Mouse (Mus musculus) forebrain, embryonic 13.5 days (tissue): ENCODE measurements around the gene Rab19. TPM values are rescaled to one million over a fixed set of nuclear protein-coding genes. Genes with fewer than 3 reads are reported as not detected.

Source experiments
- ATAC-seq: fragments of 200-750 bp; cut with Nextera tagmentation; 2 replicates; pipeline ENCODE4 v1.8.0; 2017
- H3K27ac ChIP-seq: fragments of 300-500 bp; sonication (generic); 2 replicates; pipeline ENCODE4 v1.5.1; 2015; ENCODE audit warnings: inconsistent platforms, mild to moderate bottlenecking, moderate library complexity
- H3K27me3 ChIP-seq: fragments of 300-500 bp; sonication (generic); 2 replicates; pipeline ENCODE4 v1.6.1; 2015; ENCODE audit warnings: mild to moderate bottlenecking, inconsistent platforms
- H3K36me3 ChIP-seq: fragments of 300-500 bp; sonication (generic); 2 replicates; pipeline ENCODE4 v1.6.1; 2015; ENCODE audit warnings: mild to moderate bottlenecking, inconsistent platforms; ENCODE audit not compliant: poor library complexity, severe bottlenecking
- H3K4me1 ChIP-seq: fragments of 300-500 bp; sonication (generic); 2 replicates; pipeline ENCODE4 v1.6.1; 2015; ENCODE audit warnings: inconsistent platforms
- H3K4me2 ChIP-seq: fragments of 300-500 bp; sonication (generic); 2 replicates; pipeline ENCODE4 v1.6.1; 2015; ENCODE audit warnings: inconsistent platforms, mild to moderate bottlenecking, moderate library complexity
- H3K4me3 ChIP-seq: fragments of 300-500 bp; sonication (generic); 2 replicates; pipeline ENCODE4 v1.5.1; 2015; ENCODE audit warnings: mild to moderate bottlenecking, inconsistent platforms
- H3K9ac ChIP-seq: fragments of 300-500 bp; sonication (generic); 2 replicates; pipeline ENCODE4 v1.6.1; 2015; ENCODE audit warnings: mild to moderate bottlenecking, inconsistent platforms
- H3K9me3 ChIP-seq: fragments of 300-500 bp; sonication (generic); replicated peaks from 2 replicates; pipeline ENCODE4 v1.6.1; 2016; ENCODE audit warnings: inconsistent platforms
- WGBS: fragments of 180-500 bp; shearing (Covaris S2); methylation state at CpG from one replicate; pipeline ENCODE4 v1.1.7; 2015; 5-methylcytosine and 5-hydroxymethylcytosine counted together
- polyA plus RNA-seq: library from polyadenylated mRNA; unstranded; fragments of >200 nt; fragmentation: Nextera tagmentation; extraction: Ambion mirVana; gene quantifications from 2 replicates; pipeline ENCODE4 v1.2.1, GENCODE M21; 2015

Rab19 gene
- polyA plus RNA-seq: 0.29 and 0.31 TPM in 2 replicates

GRCm38 (mm10) chr6:39381125-39381880 lies at the start of gene Rab19:
Gene Rab19 (plus strand): TSS chr6:39381175.
- H3K9ac ChIP-seq: no peak within 1 kb of the TSS

DNA sequence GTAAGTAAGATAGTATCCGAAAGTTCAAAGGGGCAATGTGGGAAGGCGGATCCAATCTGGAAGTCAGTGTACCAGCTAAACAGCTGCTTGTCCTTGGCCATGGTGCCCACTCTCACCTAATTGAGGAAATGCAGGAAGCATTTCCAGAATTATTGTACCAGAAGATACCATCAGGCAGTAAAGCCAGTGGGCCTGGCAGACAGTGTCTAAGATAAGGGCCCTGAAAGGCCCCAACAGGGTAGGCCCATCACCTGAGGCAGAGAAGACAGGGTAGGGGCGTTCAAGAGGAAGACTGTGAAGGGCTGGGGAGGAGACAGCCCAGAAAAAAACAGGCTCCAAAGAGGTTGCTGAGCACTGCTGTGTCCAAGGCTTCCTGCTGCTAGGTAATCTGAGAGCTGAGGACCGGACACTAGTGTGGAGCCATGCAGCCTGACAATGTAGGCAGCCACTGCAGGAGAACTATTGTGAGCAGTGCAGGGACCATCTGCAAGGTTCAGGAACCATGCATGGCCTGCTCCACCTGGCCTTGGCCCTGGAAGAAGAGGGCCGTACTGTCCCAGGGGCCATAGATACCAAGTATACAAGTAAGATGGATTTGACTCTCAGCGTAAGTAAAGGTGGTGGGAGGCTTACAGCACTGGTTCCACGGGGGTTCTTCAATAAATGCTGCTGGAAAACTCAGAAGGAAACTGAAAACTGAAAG lies 48.8 kb upstream of the Rab19 start:
- WGBS: 77% methylated on average over 7 of the region's 7 CpGs

More at GRCm38 (mm10) chr6:39381125-39381880, at the start of gene Rab19:
- no peak for ATAC-seq
- Histone ChIP-seq H3K4me2 (peak within 1 kb of the TSS; percentile 52), H3K4me3 (peak within 1 kb of the TSS; percentile 28), H3K4me1 (peaks cover 12% of the 10 kb centered on the region), H3K27ac (no peak within 1 kb of the TSS), H3K9me3 (no peaks in the 10 kb centered on the region), H3K27me3 (peaks cover 8% of the 10 kb centered on the region), H3K36me3 (no peaks in the 10 kb centered on the region)
- WGBS: 8% methylated on average over 20 of the region's 20 CpGs

DNA sequence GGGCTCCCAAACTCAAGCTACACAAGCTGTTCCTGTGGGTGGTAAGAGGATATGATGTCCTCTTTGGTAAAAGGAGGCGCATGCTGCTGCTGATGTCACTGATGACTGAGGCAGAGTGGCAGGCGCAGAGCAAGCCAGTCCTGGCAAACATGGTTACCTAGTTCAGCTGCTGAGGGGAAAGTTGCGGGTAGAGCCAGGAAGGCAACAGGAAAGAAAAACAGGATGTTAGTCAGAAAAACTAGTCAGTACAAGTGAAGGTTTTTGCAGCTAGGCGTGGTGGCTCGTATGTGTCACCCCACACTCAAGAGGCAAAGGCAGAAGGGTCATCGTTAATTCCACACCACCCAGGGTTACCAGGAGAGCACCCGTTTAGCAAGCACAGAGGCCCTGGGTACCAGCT lies 46.8 kb upstream of the Rab19 start:
- ATAC-seq: no peak
- H3K27me3 ChIP-seq: no peaks in the 10 kb centered on the region
- no peak overlapping the region for H3K27ac ChIP-seq
- H3K9me3 ChIP-seq: no peaks in the 10 kb centered on the region
- peaks cover 52% of the 10 kb centered on the region for H3K36me3 ChIP-seq
- H3K4me1 ChIP-seq: peaks cover 8% of the 10 kb centered on the region; the same call in 1 of the 2 replicates
- H3K9ac ChIP-seq: no peak overlapping the region
- no peak overlapping the region for H3K4me2 ChIP-seq
- H3K4me3 ChIP-seq: no peak overlapping the region
- WGBS: 87% methylated on average over 7 of the region's 7 CpGs

More for the DNA sequence above, 48.8 kb upstream of the Rab19 start:
- Histone ChIP-seq H3K9me3 (no peaks in the 10 kb centered on the region), H3K36me3 (peaks cover 40% of the 10 kb centered on the region), H3K9ac (no peak overlapping the region), H3K4me2 (no peak overlapping the region), H3K4me1 (no peaks in the 10 kb centered on the region), H3K27ac (no peak overlapping the region), H3K27me3 (no peaks in the 10 kb centered on the region), H3K4me3 (no peak overlapping the region)
- no peak for ATAC-seq

DNA sequence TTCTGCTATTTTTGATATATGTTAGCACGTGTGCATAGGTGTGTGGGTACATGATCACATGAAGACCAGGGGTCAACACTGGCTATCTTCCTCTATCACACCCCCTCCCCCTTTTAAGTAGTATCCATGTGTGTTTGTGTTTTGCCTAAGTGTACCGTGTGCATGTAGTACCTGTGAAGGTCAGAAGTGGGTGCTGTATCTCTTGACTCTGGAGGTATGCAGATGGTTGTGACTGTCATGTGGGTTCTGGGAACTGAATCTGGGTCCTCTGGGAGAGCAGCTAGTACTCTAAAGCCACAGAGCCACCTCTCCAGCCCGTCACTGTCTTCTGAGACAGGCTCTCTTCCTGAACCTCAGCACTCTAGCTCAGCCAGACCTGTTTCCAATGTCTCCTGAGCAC lies 46.1 kb upstream of the Rab19 start:
- Histone ChIP-seq H3K36me3 (peaks cover 54% of the 10 kb centered on the region), H3K27me3 (no peaks in the 10 kb centered on the region), H3K4me3 (no peak overlapping the region), H3K27ac (no peak overlapping the region), H3K9ac (no peak overlapping the region), H3K4me2 (no peak overlapping the region), H3K9me3 (no peaks in the 10 kb centered on the region), H3K4me1 (peaks cover 8% of the 10 kb centered on the region; the same call in 1 of the 2 replicates)
- 93% methylated on average over 3 of the region's 3 CpGs for WGBS
- no peak for ATAC-seq

DNA sequence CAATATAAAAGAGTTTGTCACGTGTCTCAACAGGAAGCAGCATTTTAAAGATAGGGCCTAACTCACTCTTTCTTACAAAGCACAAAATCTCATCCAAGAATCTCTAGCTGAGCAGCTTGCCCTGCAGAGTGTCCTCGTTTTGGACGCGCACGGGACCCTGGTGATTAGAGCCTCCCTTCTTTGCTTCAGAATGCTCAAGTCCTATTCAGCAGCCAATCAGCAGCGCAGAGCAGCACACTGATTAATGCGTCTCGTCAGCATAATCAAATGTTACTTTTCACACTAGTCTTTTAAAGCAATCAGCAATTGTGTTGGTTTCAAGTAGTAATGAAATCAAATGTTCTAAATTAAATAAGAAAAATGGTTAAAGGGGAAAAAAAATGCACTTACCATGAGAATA lies 42.6 kb upstream of the Rab19 start:
- peak; percentile 69; the same call in 1 of the 2 replicates for ATAC-seq
- Histone ChIP-seq H3K4me1 (peaks cover 8% of the 10 kb centered on the region; the same call in 1 of the 2 replicates), H3K4me2 (no peak overlapping the region), H3K9ac (no peak overlapping the region), H3K27ac (no peak overlapping the region), H3K36me3 (peaks cover 70% of the 10 kb centered on the region), H3K27me3 (no peaks in the 10 kb centered on the region), H3K9me3 (no peaks in the 10 kb centered on the region), H3K4me3 (no peak overlapping the region)
- WGBS: 48% methylated on average over 8 of the region's 8 CpGs

- Histone ChIP-seq H3K4me3 (no peak overlapping the region), H3K27me3 (no peaks in the 10 kb centered on the region), H3K36me3 (peaks cover 61% of the 10 kb centered on the region), H3K4me1 (peaks cover 28% of the 10 kb centered on the region), H3K9ac (no peak overlapping the region), H3K4me2 (no peak overlapping the region), H3K27ac (no peak overlapping the region), H3K9me3 (no peaks in the 10 kb centered on the region)
- ATAC-seq: no peak
- 91% methylated on average over 2 of the region's 2 CpGs for WGBS
These were observed 39.2 kb upstream of the Rab19 start for GRCm38 (mm10) chr6:39341798-39342197.

- peak; percentile 72 for ATAC-seq
- Histone ChIP-seq H3K27ac (no peak overlapping the region), H3K4me2 (no peak overlapping the region), H3K9ac (no peak overlapping the region), H3K36me3 (peaks cover 50% of the 10 kb centered on the region), H3K9me3 (no peaks in the 10 kb centered on the region), H3K4me1 (peaks cover 42% of the 10 kb centered on the region), H3K27me3 (no peaks in the 10 kb centered on the region), H3K4me3 (no peak overlapping the region)
- WGBS: 13% methylated on average over 12 of the region's 12 CpGs
These were observed 37.0 kb upstream of the Rab19 start for GRCm38 (mm10) chr6:39344020-39344419.

DNA sequence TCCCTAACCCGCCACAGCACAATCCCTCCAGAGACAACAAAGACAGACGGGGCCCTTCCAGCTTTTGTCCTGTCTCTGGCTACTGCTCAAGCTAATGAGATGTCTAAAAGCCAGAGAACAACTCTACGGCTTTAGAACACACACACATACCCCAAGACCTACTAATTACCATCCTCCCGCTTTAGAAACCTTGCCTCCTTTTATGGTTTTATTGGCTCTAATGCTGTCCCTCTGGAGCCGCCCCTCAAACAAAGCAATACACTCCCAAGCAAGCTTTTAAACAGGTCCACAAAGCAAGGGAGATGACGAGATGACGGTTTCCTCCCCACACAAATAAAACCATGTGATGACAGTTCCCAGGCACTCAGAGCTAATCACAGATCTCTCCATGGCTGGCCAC lies 35.5 kb upstream of the Rab19 start:
- H3K36me3 ChIP-seq: peaks cover 59% of the 10 kb centered on the region
- peak; percentile 16; the same call in 1 of the 2 replicates for ATAC-seq
- H3K4me1 ChIP-seq: peaks cover 43% of the 10 kb centered on the region
- no peak overlapping the region for H3K4me3 ChIP-seq
- H3K27ac ChIP-seq: peak overlapping the region; percentile 54
- no peaks in the 10 kb centered on the region for H3K27me3 ChIP-seq
- H3K9me3 ChIP-seq: no peaks in the 10 kb centered on the region
- H3K4me2 ChIP-seq: peak overlapping the region; percentile 7; the same call in 1 of the 2 replicates
- WGBS: 8% methylated on average over 7 of the region's 7 CpGs
- H3K9ac ChIP-seq: no peak overlapping the region

GRCm38 (mm10) chr6:39346991-39347501 lies 33.9 kb upstream of the Rab19 start:
- Histone ChIP-seq H3K4me2 (0 out of 2 replicates have a peak overlapping the region, but pooled peaks have one; percentile 16), H3K4me3 (no peak overlapping the region), H3K4me1 (peaks cover 43% of the 10 kb centered on the region), H3K36me3 (peaks cover 67% of the 10 kb centered on the region), H3K27me3 (no peaks in the 10 kb centered on the region), H3K9ac (0 out of 2 replicates have a peak overlapping the region, but pooled peaks have one; percentile 16), H3K27ac (peak overlapping the region; percentile 54), H3K9me3 (no peaks in the 10 kb centered on the region)
- WGBS: 11% methylated on average over 15 of the region's 15 CpGs
- no peak for ATAC-seq

DNA sequence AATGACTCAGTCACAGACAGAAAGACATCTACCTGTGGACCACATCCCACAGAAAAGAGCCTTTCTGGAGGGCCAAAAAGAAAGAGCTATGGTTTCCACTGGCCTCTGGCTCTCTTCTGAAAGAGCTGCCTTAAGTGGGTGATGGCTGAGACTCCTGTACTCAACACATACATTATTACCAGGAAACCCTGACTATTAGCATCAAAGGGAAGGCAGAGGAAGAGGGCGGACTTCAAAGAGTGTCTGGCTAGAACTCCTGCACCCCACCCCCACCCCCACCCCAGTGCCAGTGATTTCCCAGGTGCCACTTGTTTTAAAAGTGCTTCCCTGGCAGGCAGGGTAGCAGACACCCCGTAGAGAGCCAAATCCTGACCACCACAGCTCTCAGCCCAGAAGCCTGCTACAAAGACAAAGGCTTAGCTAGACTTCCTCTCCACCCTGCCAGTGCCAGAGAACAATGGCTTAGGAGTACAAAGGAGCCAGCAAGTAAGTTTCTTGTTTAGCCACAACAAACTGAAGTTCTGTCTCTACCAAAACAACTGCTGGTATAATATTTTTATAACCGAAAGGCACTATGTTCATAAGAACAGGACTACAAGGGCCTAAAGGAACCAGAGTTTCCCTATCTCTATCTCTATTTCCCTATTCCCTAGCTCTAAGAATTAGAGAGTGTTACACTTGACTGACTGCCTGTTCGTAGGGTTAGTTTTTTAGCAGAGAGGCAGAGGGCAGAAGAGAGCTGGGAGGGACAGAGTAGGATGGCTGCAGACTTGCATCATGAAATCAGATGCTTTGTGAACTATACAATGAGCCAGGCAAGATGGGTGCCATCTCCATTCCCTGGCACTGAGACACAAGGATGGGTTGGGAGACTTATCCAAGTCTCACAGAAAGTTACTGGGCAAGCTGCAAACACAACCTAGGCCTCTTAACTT lies 32.8 kb upstream of the Rab19 start:
- H3K36me3 ChIP-seq: peaks cover 62% of the 10 kb centered on the region
- no peak overlapping the region for H3K9ac ChIP-seq
- no peak for ATAC-seq
- 22% methylated on average over 4 of the region's 4 CpGs for WGBS
- no peak overlapping the region for H3K4me3 ChIP-seq
- peaks cover 43% of the 10 kb centered on the region for H3K4me1 ChIP-seq
- no peak overlapping the region for H3K4me2 ChIP-seq
- peak overlapping the region; percentile 54 for H3K27ac ChIP-seq
- H3K9me3 ChIP-seq: no peaks in the 10 kb centered on the region
- H3K27me3 ChIP-seq: no peaks in the 10 kb centered on the region

GRCm38 (mm10) chr6:39348946-39349345 lies 32.0 kb upstream of the Rab19 start:
- Histone ChIP-seq H3K9ac (no peak overlapping the region), H3K27ac (peak overlapping the region; percentile 54)

More at GRCm38 (mm10) chr6:39348946-39349345, 32.0 kb upstream of the Rab19 start:
- Histone ChIP-seq H3K4me3 (no peak overlapping the region), H3K4me2 (no peak overlapping the region), H3K36me3 (peaks cover 62% of the 10 kb centered on the region), H3K27me3 (no peaks in the 10 kb centered on the region), H3K9me3 (no peaks in the 10 kb centered on the region), H3K4me1 (peaks cover 43% of the 10 kb centered on the region)
- ATAC-seq: no peak
- 70% methylated on average over 6 of the region's 6 CpGs for WGBS
